Mouse (Mus musculus): ENCODE measurements around the gene Fbxl18.

GRCm38 (mm10) chr5:142880246-142880645, 15.0 kb downstream of the Fbxl18 start:
- TF ChIP-seq POLR2A (IDR thresholded peaks at IDR 0.05; ENCODE audit: insufficient read depth, low read depth, low read length) (no peak), CTCF (IDR thresholded peaks at IDR 0.05) (no peak)
